Mouse (Mus musculus): ENCODE measurements around the gene Arfgef2.

DNA sequence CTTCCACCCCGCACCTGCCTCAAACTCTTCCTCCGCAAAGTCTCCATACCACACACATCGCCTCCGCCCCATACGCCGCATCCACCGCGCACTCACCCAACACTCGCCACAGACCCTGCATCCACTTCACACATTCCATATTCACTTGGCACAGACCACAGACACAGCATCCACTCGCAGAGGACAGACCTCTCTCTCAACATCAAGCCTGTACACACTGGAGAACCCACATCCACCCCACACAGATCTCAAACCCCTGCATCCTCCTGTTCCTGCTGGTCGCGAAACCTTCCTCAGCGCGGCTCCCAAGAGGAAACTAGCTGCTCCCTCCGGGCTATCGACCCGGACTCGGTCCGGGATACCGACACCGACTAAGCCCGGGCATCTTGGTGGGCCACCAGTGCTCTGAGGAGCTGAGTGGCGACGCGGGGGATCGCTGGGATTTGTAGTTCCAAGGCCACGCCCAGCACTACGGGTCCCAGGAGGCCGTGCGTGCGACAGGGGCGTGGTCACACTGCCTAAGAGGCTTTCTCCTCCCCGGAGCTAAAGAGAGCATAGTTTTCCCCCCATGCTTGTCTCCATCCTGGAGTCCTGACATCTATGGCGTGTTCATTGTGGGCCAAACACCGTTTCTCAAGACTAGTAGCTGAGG, 18.9 kb upstream of the Arfgef2 start:
- no peak for TF ChIP-seq CTCF (IDR thresholded peaks at IDR 0.05; ENCODE audit: low read depth)
- TF ChIP-seq EP300 (IDR thresholded peaks at IDR 0.05; ENCODE audit: low read depth), result no peak
